Mouse (Mus musculus): ENCODE data around the gene Opn5. TPM values are rescaled to one million over a fixed set of nuclear protein-coding genes. Genes with fewer than 3 reads are reported as not detected.

Gene Opn5
- polyA plus RNA-seq (2021; fragmentation: Nextera tagmentation): not detected in 2 replicates
- long read RNA-seq, experiment 1: 0 reads
- long read RNA-seq, experiment 2: 0 reads

GRCm38 (mm10) chr17:42611295-42611694 is at the start of gene Opn5:
Gene Opn5 (minus strand): TSS chr17:42611395.

Other genes starting within 250 kb of the Opn5 start
- 0.68 and 0.86 TPM in 2 replicates for gene Adgrf4, start 80.9 kb upstream of the Opn5 start, polyA plus RNA-seq (2021; fragmentation: Nextera tagmentation)
- gene Adgrf2, start 130.8 kb upstream of the Opn5 start, polyA plus RNA-seq (2021; fragmentation: Nextera tagmentation): 0.04 TPM in 1 of 2 replicates, not detected in the other

All from left cerebral cortex, adult 6 months (tissue).